Mouse (Mus musculus) thymus, adult 2 months (tissue): ENCODE data around the gene Fgfr2.

Source experiments
- CTCF ChIP-seq: fragments of 200-500 bp; IDR thresholded peaks from 2 replicates; pipeline ENCODE4 v1.5.1; 2012; ENCODE audit warnings: mild to moderate bottlenecking, control low read depth, low read length, moderate library complexity, borderline replicate concordance; ENCODE audit not compliant: control insufficient read depth, poor library complexity, insufficient read depth; ENCODE audit errors: extremely low read depth
- POLR2A ChIP-seq: fragments of 200-500 bp; IDR thresholded peaks from 2 replicates; pipeline ENCODE4 v1.6.1; 2012; ENCODE audit warnings: mild to moderate bottlenecking, low read length, control low read depth, moderate library complexity; ENCODE audit not compliant: control insufficient read depth, poor library complexity, insufficient read depth; ENCODE audit errors: extremely low read depth

DNA sequence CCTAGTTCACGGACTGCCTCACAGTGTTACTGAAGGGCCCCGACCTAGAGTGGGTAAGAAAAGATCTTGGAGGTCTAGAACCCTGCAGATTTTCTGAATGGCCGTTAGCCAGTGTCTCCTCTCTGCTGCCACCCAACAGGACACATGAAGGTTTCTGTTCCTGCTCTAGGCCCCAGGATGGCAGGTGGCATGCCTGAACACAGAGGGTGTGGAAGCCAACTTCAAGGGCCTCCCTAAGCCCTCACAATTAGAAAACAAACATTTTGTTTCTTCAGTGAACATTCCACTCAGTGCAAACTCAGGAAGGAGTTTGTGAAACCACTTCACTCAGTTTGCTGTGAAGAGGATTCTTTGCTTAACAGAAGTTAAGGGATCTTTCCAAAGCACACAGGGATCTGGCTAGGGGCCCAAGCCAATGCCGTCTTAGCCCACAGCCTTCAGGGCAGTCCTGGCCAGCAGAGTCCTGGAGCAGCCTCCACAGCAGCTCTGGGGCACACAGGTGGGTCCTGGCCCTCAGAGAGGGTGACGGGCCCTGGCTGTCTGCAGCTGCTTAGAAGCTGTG lies 398.6 kb downstream of the Fgfr2 start:
- TF ChIP-seq CTCF = no peak
- no peak for TF ChIP-seq POLR2A
